ENCODE assay signal across 8 mouse cellular contexts in the genomic region with DNA sequence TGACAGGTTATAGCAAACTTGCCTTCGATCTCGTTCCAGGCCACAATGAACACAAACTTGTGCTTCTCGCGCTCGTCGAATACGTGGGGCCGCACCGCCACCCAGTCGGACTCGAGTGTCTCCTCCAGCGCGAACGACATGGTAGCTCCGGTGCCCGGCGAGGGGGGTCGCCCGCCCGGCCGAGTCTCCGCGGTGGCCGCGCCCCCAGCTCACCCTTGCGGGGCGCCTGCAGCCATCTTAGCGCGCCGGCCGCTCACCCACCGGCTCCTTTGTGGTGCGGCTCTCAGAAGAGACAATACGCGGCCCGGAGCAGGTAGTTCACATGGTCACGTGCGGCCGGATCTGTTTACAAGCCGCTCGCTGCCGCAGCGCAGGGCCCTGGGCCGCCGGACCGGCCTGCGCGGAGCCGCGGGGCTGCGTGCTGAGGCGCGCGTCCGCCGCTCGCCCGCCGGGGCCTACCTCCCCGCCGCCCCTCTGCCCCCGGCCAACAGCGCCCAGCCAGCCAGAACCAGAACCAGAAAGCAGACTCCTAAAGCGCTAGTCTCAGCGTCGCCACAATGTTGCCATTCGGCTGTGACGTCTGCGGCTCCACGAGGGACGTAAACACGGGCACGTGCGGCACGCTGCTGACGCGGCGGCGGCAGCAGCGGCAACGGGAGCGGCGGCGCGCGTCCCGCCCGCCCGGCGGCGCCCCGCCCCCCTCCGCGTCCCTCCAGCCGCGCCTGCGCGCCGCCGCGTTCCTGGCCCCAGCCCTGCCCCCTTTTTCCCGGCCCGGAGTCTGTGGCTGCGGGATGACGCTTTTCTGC. TPM values are rescaled to one million over a fixed set of nuclear protein-coding genes. Genes with fewer than 3 reads are reported as not detected.
DNase-seq lines count a peak whose midpoint lies in the region; ATAC-seq and TF ChIP-seq lines count a peak whose summit lies in the region.

A gene (minus strand): TSS at position 642 of the 806 bp plus-strand sequence.

- H3K4me1 ChIP-seq in ES-E14 (ENCODE audit: control insufficient read depth in 2 of 2, insufficient read depth in 2 of 2, low read length in 2 of 2, poor library complexity in 1 of 2), result peaks cover 2 to 5% of the 10 kb centered on the region in 2 experiments; a peak in 3 of 4 replicates
- peaks cover 21% of the 10 kb centered on the region for H3K4me1 ChIP-seq in forebrain, embryonic 16.5 days (replicated peaks; ENCODE audit: control insufficient read depth, insufficient read depth, low read length)
- peaks cover 26% of the 10 kb centered on the region for H3K4me1 ChIP-seq in lung, embryonic 15.5 days

- ATAC-seq in forebrain, embryonic 16.5 days, result peak; percentile 94
- peak; percentile 94 for ATAC-seq in lung, embryonic 15.5 days (ENCODE audit: borderline replicate concordance, extremely low read depth, low FRiP score, low TSS enrichment)

- peak within 1 kb of the TSS; percentile 93 for H3K9ac ChIP-seq in ES-E14 (ENCODE audit: insufficient read depth, low read depth, low read length, poor library complexity, severe bottlenecking)
- H3K9ac ChIP-seq in forebrain, embryonic 16.5 days (replicated peaks; ENCODE audit: low read depth, low read length), result peak within 1 kb of the TSS; percentile 93
- H3K9ac ChIP-seq in lung, embryonic 15.5 days, result peak within 1 kb of the TSS; percentile 89

- H3K9me3 ChIP-seq in ES-E14 (ENCODE audit: control insufficient read depth, insufficient read depth, low read depth, low read length), result no peaks in the 10 kb centered on the region
- no peaks in the 10 kb centered on the region for H3K9me3 ChIP-seq in forebrain, embryonic 16.5 days (ENCODE audit: control insufficient read depth, low read length)
- H3K9me3 ChIP-seq in lung, embryonic 15.5 days, result no peaks in the 10 kb centered on the region

- H3K27me3 ChIP-seq in forebrain, embryonic 16.5 days (replicated peaks; ENCODE audit: control insufficient read depth, insufficient read depth, low read length), result no peaks in the 10 kb centered on the region
- no peaks in the 10 kb centered on the region for H3K27me3 ChIP-seq in lung, embryonic 15.5 days

- in situ Hi-C loops in ES-E14 (cut with MboI; ENCODE audit: low sequenced_read_pairs in 2 of 2, unreplicated experiment in 2 of 2), result no loop called here

- DNase-seq in ES-E14 (ENCODE audit: low read depth, low spot score), result peak; percentile 63
- DNase-seq in cerebellum, adult 11-12 months, result peak; percentile 87
- DNase-seq in heart, postnatal 4 days, result peak; percentile 90
- DNase-seq in layer of hippocampus, adult 8-10 months (ENCODE audit: low spot score in 2 of 2), result peak; percentile 67 to 77
- peak; percentile 77 for DNase-seq in ovary, adult 18-20 months (ENCODE audit: low spot score)
- peak; percentile 85 for DNase-seq in thymus, postnatal 0 days (ENCODE audit: low spot score)

- no peaks in the 10 kb centered on the region for H3K36me3 ChIP-seq in ES-E14 (ENCODE audit: control insufficient read depth, insufficient read depth, low read length, poor library complexity, severe bottlenecking)
- no peaks in the 10 kb centered on the region for H3K36me3 ChIP-seq in forebrain, embryonic 16.5 days (ENCODE audit: control insufficient read depth, insufficient read depth)
- no peaks in the 10 kb centered on the region for H3K36me3 ChIP-seq in lung, embryonic 15.5 days

- H3K4me2 ChIP-seq in forebrain, embryonic 16.5 days (ENCODE audit: low read length), result peak within 1 kb of the TSS; percentile 95
- H3K4me2 ChIP-seq in lung, embryonic 15.5 days, result peak within 1 kb of the TSS; percentile 89

- under 1% methylated on average over 103 of the region's 105 CpGs for WGBS in forebrain, embryonic 16.5 days
- WGBS in lung, embryonic 15.5 days, result under 1% methylated on average over 86 of the region's 105 CpGs

- H3K4me3 ChIP-seq in ES-E14 (ENCODE audit: insufficient read depth in 1 of 2, low read depth in 1 of 2, low read length in 2 of 2, poor library complexity in 1 of 2, severe bottlenecking in 1 of 2), result peak within 1 kb of the TSS; percentile 93 to 95
- H3K4me3 ChIP-seq in forebrain, embryonic 16.5 days (replicated peaks; ENCODE audit: low read length), result peak within 1 kb of the TSS; percentile 98
- peak within 1 kb of the TSS; percentile 87 for H3K4me3 ChIP-seq in lung, embryonic 15.5 days

- peak within 1 kb of the TSS; percentile 88 for H3K27ac ChIP-seq in ES-E14 (ENCODE audit: insufficient read depth, low read depth, low read length, poor library complexity, severe bottlenecking)
- peak within 1 kb of the TSS; percentile 95 for H3K27ac ChIP-seq in forebrain, embryonic 16.5 days (ENCODE audit: low read length)
- peak within 1 kb of the TSS; percentile 92 for H3K27ac ChIP-seq in lung, embryonic 15.5 days

TF ChIP-seq in ES-E14, 5 proteins besides CTCF, POLR2A, EP300 and RAD21:
- TF ChIP-seq ZNF384 (IDR thresholded peaks at IDR 0.05; ENCODE audit: low read depth, low read length), result no peak
- TF ChIP-seq MAFK (IDR thresholded peaks at IDR 0.05; ENCODE audit: insufficient read depth, low read depth, low read length), result no peak
- peak; percentile 46; the same call in 1 of the 2 replicates for TF ChIP-seq HCFC1 (IDR thresholded peaks at IDR 0.05; ENCODE audit: borderline replicate concordance, insufficient read depth, low read length)

RNA-seq across cellular contexts. Expression of the gene that starts here (rescaled TPM):
- 11.8 and 17.7 TPM in 2 replicates for total RNA-seq in ES-E14 (2012; rRNA removed)
- 6.5 and 7.7 TPM in 2 replicates for polyA plus RNA-seq in forebrain, embryonic 16.5 days (2015; fragmentation: Nextera tagmentation; extraction: Ambion mirVana)
- 10 to 100 TPM; 35.1 to 37.5 TPM for total RNA-seq in heart, postnatal 4 days (2021)
- 10 to 100 TPM; 34.4 to 39.6 (median 37.0) TPM for total RNA-seq in layer of hippocampus, adult 8-10 months (2022)
- polyA plus RNA-seq in lung, embryonic 15.5 days (2015; fragmentation: Nextera tagmentation; extraction: Ambion mirVana), result 7.2 and 8.4 TPM in 2 replicates
- polyA plus RNA-seq in thymus, postnatal 0 days (2015; fragmentation: Nextera tagmentation; extraction: Ambion mirVana), result 4.7 and 6.0 TPM in 2 replicates

Comparison
In these comparisons a context has a peak if more than half of its experiments do, and no peak if none do; other contexts are left out.
1. Peak in every context shown above with its lines: DNase-seq, ATAC-seq, H3K4me3 ChIP-seq and H3K27ac ChIP-seq.